Mouse (Mus musculus): ENCODE measurements around the gene Fam57a. TPM values are rescaled to one million over a fixed set of nuclear protein-coding genes. Genes with fewer than 3 reads are reported as not detected.

The Fam57a gene
- polyA plus RNA-seq, 1 experiment from 2014 or later: 32.7 TPM

GRCm38 (mm10) chr11:76260208-76261050, 81.0 kb downstream of the Fam57a start:
- Histone ChIP-seq H3K4me3 (no peak overlapping the region), H3K27ac (peak overlapping the region; percentile 38; the same call in 1 of the 2 replicates), H3K4me1 (peaks cover 43% of the 10 kb centered on the region), H3K27me3 (ENCODE audit: insufficient read depth, poor library complexity, severe bottlenecking) (no peaks in the 10 kb centered on the region), H3K9me3 (no peaks in the 10 kb centered on the region), H3K36me3 (peaks cover 37% of the 10 kb centered on the region)
- WGBS: 72% methylated on average over 10 of the region's 10 CpGs
- no peak for DNase-seq (ENCODE audit: low spot score)

GRCm38 (mm10) chr11:76261224-76261623, 81.8 kb downstream of the Fam57a start:
- no peaks in the 10 kb centered on the region for H3K9me3 ChIP-seq
- 64% methylated on average over 12 of the region's 12 CpGs for WGBS
- no peak overlapping the region for H3K27ac ChIP-seq
- no peak overlapping the region for H3K4me3 ChIP-seq
- no peaks in the 10 kb centered on the region for H3K27me3 ChIP-seq (ENCODE audit: insufficient read depth, poor library complexity, severe bottlenecking)
- peaks cover 42% of the 10 kb centered on the region for H3K4me1 ChIP-seq
- DNase-seq (ENCODE audit: low spot score): no peak
- peaks cover 37% of the 10 kb centered on the region for H3K36me3 ChIP-seq

GRCm38 (mm10) chr11:76262611-76263351, 83.3 kb downstream of the Fam57a start:
- Histone ChIP-seq H3K9me3 (no peaks in the 10 kb centered on the region), H3K27ac (peak overlapping the region; percentile 52; the same call in 1 of the 2 replicates), H3K27me3 (ENCODE audit: insufficient read depth, poor library complexity, severe bottlenecking) (no peaks in the 10 kb centered on the region), H3K4me3 (no peak overlapping the region), H3K36me3 (peaks cover 33% of the 10 kb centered on the region), H3K4me1 (peaks cover 47% of the 10 kb centered on the region)
- no peak for DNase-seq (ENCODE audit: low spot score)
- WGBS: 13% methylated on average over 19 of the region's 19 CpGs

Other genes starting within 250 kb of the Fam57a start
- gene Rph3al, start 241.2 kb upstream of the Fam57a start, polyA plus RNA-seq (2016; fragmentation: Nextera tagmentation; extraction: Ambion mirVana): 3.9 and 4.1 TPM in 2 replicates
- gene 1700016K19Rik, start 179.8 kb upstream of the Fam57a start, polyA plus RNA-seq (2016; fragmentation: Nextera tagmentation; extraction: Ambion mirVana): 0.16 TPM in 1 of 2 replicates, not detected in the other
- gene Rflnb, start 151.9 kb upstream of the Fam57a start, polyA plus RNA-seq (2016; fragmentation: Nextera tagmentation; extraction: Ambion mirVana): 8.4 and 13.3 TPM in 2 replicates
- gene Vps53, start within 50 bp of the Fam57a start, polyA plus RNA-seq (2016; fragmentation: Nextera tagmentation; extraction: Ambion mirVana): 35.1 and 37.7 TPM in 2 replicates
- gene Dbil5, start 37.9 kb downstream of the Fam57a start, polyA plus RNA-seq (2016; fragmentation: Nextera tagmentation; extraction: Ambion mirVana): 0.80 and 1.1 TPM in 2 replicates
- 40.0 and 42.1 TPM in 2 replicates for gene Gemin4, start 38.0 kb downstream of the Fam57a start, polyA plus RNA-seq (2016; fragmentation: Nextera tagmentation; extraction: Ambion mirVana)
- gene Mrm3, start 64.0 kb downstream of the Fam57a start, polyA plus RNA-seq (2016; fragmentation: Nextera tagmentation; extraction: Ambion mirVana): 27.8 and 29.1 TPM in 2 replicates
- gene Glod4, start 64.1 kb downstream of the Fam57a start, polyA plus RNA-seq (2016; fragmentation: Nextera tagmentation; extraction: Ambion mirVana): 126 and 135 TPM in 2 replicates
- 27.9 and 34.5 TPM in 2 replicates for gene Nxn, start 219.5 kb downstream of the Fam57a start, polyA plus RNA-seq (2016; fragmentation: Nextera tagmentation; extraction: Ambion mirVana)
- gene Timm22, start 227.3 kb downstream of the Fam57a start, polyA plus RNA-seq (2016; fragmentation: Nextera tagmentation; extraction: Ambion mirVana): 120 and 129 TPM in 2 replicates

All from heart, embryonic 10.5 days (tissue).